Mouse (Mus musculus): ENCODE data around the gene Abhd6. TPM values are rescaled to one million over a fixed set of nuclear protein-coding genes. Genes with fewer than 3 reads are reported as not detected.

The Abhd6 gene
- 15.6 and 16.5 TPM in 2 replicates for polyA plus RNA-seq (2014; fragmentation: Nextera tagmentation; extraction: Ambion mirVana)

DNA sequence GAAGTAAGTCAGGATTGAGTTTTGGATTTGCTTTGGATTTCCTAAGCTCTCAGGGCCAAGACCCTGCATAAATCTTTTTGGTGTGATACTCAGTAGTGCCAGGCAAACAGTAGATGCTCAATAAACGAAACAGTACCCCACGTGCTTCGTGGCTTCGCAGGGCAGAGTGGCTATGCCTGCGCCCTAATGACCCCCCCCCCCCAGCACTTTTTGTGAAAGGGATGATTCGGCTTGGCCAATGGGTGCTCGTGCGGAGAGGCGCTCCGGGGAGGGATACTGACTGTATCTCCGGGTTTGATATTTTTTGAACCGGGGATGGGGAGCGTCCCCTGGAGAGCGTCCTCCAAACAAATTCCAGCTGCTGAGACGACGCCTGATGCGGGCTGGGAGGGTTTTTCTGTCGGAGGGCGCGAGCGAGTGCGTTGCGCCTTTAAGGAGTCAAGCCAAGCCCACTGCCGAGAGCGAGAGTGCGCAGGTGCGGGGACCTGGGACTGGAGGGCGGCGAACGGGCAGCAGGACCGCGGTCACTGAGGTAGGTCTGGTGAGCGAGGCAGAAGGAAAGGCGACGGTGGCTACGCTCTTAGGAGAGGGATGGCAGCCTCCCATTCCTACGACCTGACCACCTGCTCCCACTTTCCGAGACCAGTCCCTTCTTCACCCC, at the start of gene Abhd6:
Gene Abhd6 (plus strand): TSS at position 471 of the 661 bp plus-strand sequence.
- DNase-seq (ENCODE audit: low spot score, missing footprints) (no peak), ATAC-seq (ENCODE audit: low FRiP score) (peak; percentile 90)
- H3K4me3 ChIP-seq (ENCODE audit: low read depth, low read length): peak within 1 kb of the TSS; percentile 54
- WGBS: 2% methylated on average over 38 of the region's 38 CpGs
- H3K4me1 ChIP-seq (ENCODE audit: control insufficient read depth, insufficient read depth, low read length): peaks cover 9% of the 10 kb centered on the region; the same call in 1 of the 2 replicates
- no peaks in the 10 kb centered on the region for H3K9me3 ChIP-seq (ENCODE audit: control insufficient read depth, low read length)
- H3K27me3 ChIP-seq (ENCODE audit: control insufficient read depth, insufficient read depth, low read length): peaks cover 20% of the 10 kb centered on the region
- peak within 1 kb of the TSS; percentile 51 for H3K9ac ChIP-seq (ENCODE audit: low read length)
- peak within 1 kb of the TSS; percentile 65 for H3K4me2 ChIP-seq
- H3K36me3 ChIP-seq (ENCODE audit: control insufficient read depth, insufficient read depth, low read length): no peaks in the 10 kb centered on the region
- no peak within 1 kb of the TSS for H3K27ac ChIP-seq (ENCODE audit: low read depth, low read length)

DNA sequence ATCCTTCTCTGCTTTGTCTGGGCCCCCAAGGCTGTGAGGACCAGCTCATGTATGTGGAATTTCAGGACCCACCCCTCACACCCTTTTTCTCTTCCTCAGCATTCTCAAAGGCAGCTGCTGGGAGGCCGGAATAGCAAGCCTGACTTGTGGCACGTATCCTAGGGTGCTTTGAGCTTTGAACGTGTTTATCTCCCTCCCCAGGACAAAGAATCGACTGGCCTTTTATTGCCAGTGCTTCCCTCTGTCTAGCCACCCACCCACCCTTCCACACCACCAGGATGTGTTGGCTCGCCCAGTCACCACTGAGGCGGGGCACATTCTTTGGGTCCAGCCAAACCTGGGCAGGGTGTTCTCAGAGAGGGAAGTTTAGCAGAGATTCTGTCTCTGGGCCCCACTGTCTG, 48.6 kb upstream of the Abhd6 start:
- no peak for DNase-seq (ENCODE audit: low spot score, missing footprints)
- no peak overlapping the region for H3K4me3 ChIP-seq (ENCODE audit: low read depth, low read length)
- 30% methylated on average over 6 of the region's 6 CpGs for WGBS
- H3K9me3 ChIP-seq (ENCODE audit: control insufficient read depth, low read length): no peaks in the 10 kb centered on the region
- no peaks in the 10 kb centered on the region for H3K4me1 ChIP-seq (ENCODE audit: control insufficient read depth, insufficient read depth, low read length)
- ATAC-seq (ENCODE audit: low FRiP score): no peak
- H3K9ac ChIP-seq (ENCODE audit: low read length): no peak overlapping the region
- no peaks in the 10 kb centered on the region for H3K36me3 ChIP-seq (ENCODE audit: control insufficient read depth, insufficient read depth, low read length)
- H3K27me3 ChIP-seq (ENCODE audit: control insufficient read depth, insufficient read depth, low read length): no peaks in the 10 kb centered on the region
- H3K27ac ChIP-seq (ENCODE audit: low read depth, low read length): no peak overlapping the region
- no peak overlapping the region for H3K4me2 ChIP-seq

DNA sequence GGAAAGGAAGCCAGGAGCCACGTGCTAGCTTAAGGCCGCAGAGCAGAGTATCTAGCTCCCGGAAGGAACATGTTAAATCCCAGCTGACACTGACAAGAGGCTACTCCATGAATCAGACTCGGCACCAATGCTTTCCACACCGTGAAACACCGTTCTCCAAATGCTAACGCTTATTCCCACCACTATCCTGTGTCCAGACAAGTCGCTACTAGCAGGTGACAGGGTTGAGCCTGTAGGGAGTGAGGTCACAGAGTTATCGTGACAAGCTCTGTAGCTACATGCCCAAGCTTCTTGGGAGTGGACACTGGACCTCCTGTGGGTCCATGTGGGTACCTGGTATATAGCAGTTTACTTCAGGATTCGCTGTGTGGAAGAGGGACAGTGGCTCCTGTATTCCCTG, 46.3 kb upstream of the Abhd6 start:
- Histone ChIP-seq H3K27me3 (ENCODE audit: control insufficient read depth, insufficient read depth, low read length) (no peaks in the 10 kb centered on the region), H3K9ac (ENCODE audit: low read length) (no peak overlapping the region), H3K4me3 (ENCODE audit: low read depth, low read length) (no peak overlapping the region), H3K4me2 (no peak overlapping the region), H3K9me3 (ENCODE audit: control insufficient read depth, low read length) (no peaks in the 10 kb centered on the region), H3K27ac (ENCODE audit: low read depth, low read length) (no peak overlapping the region), H3K4me1 (ENCODE audit: control insufficient read depth, insufficient read depth, low read length) (no peaks in the 10 kb centered on the region), H3K36me3 (ENCODE audit: control insufficient read depth, insufficient read depth, low read length) (no peaks in the 10 kb centered on the region)
- WGBS: 89% methylated on average over 10 of the region's 10 CpGs
- ATAC-seq (ENCODE audit: low FRiP score) (no peak), DNase-seq (ENCODE audit: low spot score, missing footprints) (no peak)

DNA sequence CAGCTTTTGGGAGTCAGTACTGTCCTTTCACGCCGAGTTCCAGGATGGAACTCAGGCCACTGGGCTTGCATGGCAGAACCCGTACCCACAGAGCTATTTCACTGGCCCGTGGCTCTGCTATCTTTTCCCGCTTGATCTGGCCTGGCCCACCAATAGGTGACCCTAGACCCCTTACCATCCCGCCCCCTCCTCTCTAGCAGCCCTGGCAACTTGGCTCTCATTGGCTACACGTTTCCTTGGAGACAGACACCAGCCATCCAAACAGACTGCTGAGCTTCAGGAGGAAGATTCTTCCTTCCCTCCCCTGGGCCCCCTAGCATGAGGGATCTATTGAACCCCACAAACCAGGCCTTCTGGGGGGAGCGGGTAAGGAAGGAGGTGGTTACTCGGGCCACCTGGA, 45.7 kb upstream of the Abhd6 start, which contains the start of gene Gm45521:
Gene Gm45521 (plus strand): TSS at position 240 of the 400 bp plus-strand sequence.
- 45% methylated on average over 9 of the region's 9 CpGs for WGBS
- Histone ChIP-seq H3K4me2 (no peak within 1 kb of the TSS), H3K27me3 (ENCODE audit: control insufficient read depth, insufficient read depth, low read length) (no peaks in the 10 kb centered on the region), H3K4me3 (ENCODE audit: low read depth, low read length) (no peak within 1 kb of the TSS), H3K9ac (ENCODE audit: low read length) (no peak within 1 kb of the TSS), H3K4me1 (ENCODE audit: control insufficient read depth, insufficient read depth, low read length) (no peaks in the 10 kb centered on the region), H3K27ac (ENCODE audit: low read depth, low read length) (no peak within 1 kb of the TSS), H3K36me3 (ENCODE audit: control insufficient read depth, insufficient read depth, low read length) (no peaks in the 10 kb centered on the region), H3K9me3 (ENCODE audit: control insufficient read depth, low read length) (no peaks in the 10 kb centered on the region)
- ATAC-seq (ENCODE audit: low FRiP score) (peak; percentile 77), DNase-seq (ENCODE audit: low spot score, missing footprints) (no peak)

DNA sequence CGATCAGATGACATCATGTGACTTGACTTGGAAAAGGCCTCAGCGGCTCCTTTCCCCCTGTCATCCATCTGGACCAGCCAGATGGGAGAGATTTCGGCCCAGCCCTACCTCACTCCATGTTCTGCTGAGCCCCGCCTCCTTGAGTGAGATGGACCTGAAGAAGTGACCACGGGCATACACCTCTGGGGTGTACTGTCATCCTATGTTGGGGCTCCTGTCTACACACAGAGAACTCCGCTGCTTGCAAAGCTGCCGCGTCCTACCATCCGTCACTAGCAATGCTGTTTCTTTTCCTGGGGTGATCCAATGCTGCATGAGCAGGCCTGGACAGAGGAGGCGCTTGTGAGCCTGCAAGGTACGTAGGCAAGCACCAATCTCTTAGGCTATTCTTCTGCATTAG, 42.1 kb upstream of the Abhd6 start:
- DNase-seq (ENCODE audit: low spot score, missing footprints): no peak
- H3K4me1 ChIP-seq (ENCODE audit: control insufficient read depth, insufficient read depth, low read length): no peaks in the 10 kb centered on the region
- H3K4me2 ChIP-seq: no peak overlapping the region
- H3K9me3 ChIP-seq (ENCODE audit: control insufficient read depth, low read length): no peaks in the 10 kb centered on the region
- no peaks in the 10 kb centered on the region for H3K36me3 ChIP-seq (ENCODE audit: control insufficient read depth, insufficient read depth, low read length)
- peak; percentile 28; the same call in 1 of the 2 replicates for ATAC-seq (ENCODE audit: low FRiP score)
- WGBS: 52% methylated on average over 11 of the region's 11 CpGs
- no peak overlapping the region for H3K4me3 ChIP-seq (ENCODE audit: low read depth, low read length)
- H3K27me3 ChIP-seq (ENCODE audit: control insufficient read depth, insufficient read depth, low read length): no peaks in the 10 kb centered on the region
- no peak overlapping the region for H3K27ac ChIP-seq (ENCODE audit: low read depth, low read length)
- H3K9ac ChIP-seq (ENCODE audit: low read length): no peak overlapping the region

DNA sequence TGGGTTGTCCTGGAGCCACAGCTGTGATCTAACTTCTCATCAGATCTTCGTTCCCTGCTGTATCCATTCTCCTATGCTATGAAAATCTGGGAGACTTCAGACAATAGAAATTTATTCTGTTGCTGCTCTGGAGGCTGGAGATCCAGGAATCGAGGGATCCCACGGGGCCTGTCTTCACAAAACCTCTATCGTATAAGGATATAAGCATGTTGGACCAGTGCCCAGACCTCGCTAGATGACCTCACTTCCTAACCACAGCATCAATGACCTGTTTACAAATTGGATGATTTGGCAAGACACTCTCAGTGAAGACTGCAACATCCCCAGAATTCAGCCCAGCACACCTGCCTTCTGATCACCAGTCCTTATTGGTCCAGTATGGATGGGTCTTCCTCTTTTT, 41.0 kb upstream of the Abhd6 start:
- H3K27ac ChIP-seq (ENCODE audit: low read depth, low read length): no peak overlapping the region
- H3K4me3 ChIP-seq (ENCODE audit: low read depth, low read length): no peak overlapping the region
- no peak for ATAC-seq (ENCODE audit: low FRiP score)
- WGBS: 84% methylated on average over 5 of the region's 5 CpGs
- H3K9me3 ChIP-seq (ENCODE audit: control insufficient read depth, low read length): no peaks in the 10 kb centered on the region
- no peaks in the 10 kb centered on the region for H3K36me3 ChIP-seq (ENCODE audit: control insufficient read depth, insufficient read depth, low read length)
- H3K9ac ChIP-seq (ENCODE audit: low read length): no peak overlapping the region
- H3K4me1 ChIP-seq (ENCODE audit: control insufficient read depth, insufficient read depth, low read length): no peaks in the 10 kb centered on the region
- no peak for DNase-seq (ENCODE audit: low spot score, missing footprints)
- H3K4me2 ChIP-seq: no peak overlapping the region
- H3K27me3 ChIP-seq (ENCODE audit: control insufficient read depth, insufficient read depth, low read length): no peaks in the 10 kb centered on the region

DNA sequence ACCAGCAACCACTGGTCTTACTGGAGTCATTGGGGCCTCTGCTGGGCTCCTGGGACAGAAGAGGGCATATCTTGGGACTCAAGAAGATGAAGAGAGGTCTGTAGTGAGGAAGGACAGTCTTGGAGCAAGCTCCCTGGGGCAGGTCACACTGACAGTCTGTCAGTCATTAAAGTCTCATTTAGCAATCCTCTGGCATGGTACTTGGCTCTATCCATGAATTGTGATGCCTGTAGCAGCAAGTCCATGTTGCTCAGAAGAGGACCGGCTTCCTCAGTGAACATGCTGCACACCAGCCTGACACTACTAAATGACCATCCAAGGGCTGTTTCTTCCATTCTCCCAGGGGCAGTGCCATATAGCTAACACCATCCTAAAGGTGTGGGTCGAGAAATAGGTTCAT, 40.1 kb upstream of the Abhd6 start:
- no peaks in the 10 kb centered on the region for H3K4me1 ChIP-seq (ENCODE audit: control insufficient read depth, insufficient read depth, low read length)
- H3K9ac ChIP-seq (ENCODE audit: low read length): no peak overlapping the region
- ATAC-seq (ENCODE audit: low FRiP score) (no peak), DNase-seq (ENCODE audit: low spot score, missing footprints) (no peak)
- WGBS: 84% methylated on average over 2 of the region's 2 CpGs
- H3K27ac ChIP-seq (ENCODE audit: low read depth, low read length): no peak overlapping the region
- H3K4me3 ChIP-seq (ENCODE audit: low read depth, low read length): no peak overlapping the region
- no peaks in the 10 kb centered on the region for H3K27me3 ChIP-seq (ENCODE audit: control insufficient read depth, insufficient read depth, low read length)
- no peaks in the 10 kb centered on the region for H3K36me3 ChIP-seq (ENCODE audit: control insufficient read depth, insufficient read depth, low read length)
- no peaks in the 10 kb centered on the region for H3K9me3 ChIP-seq (ENCODE audit: control insufficient read depth, low read length)
- H3K4me2 ChIP-seq: no peak overlapping the region

DNA sequence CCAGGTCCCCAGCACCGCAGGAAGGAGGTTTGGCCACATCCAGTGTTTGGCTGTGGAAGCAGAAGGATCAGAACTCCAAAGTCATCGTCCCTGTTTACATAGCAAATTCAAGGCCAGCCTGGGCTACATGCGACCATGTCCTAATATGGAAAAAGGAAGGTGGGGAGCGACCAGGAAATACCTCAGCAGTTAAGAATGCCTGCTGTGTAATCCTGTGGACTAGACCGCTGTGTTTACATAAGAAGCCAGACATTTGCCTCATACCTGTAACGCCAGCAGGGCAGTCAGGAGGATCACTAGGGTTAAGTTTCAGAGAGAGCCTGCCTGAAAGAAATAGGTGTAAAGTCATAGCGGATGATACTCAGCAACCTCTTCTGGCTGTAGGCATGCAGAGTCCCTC, 39.5 kb upstream of the Abhd6 start:
- no peak for DNase-seq (ENCODE audit: low spot score, missing footprints)
- Histone ChIP-seq H3K9ac (ENCODE audit: low read length) (no peak overlapping the region), H3K27me3 (ENCODE audit: control insufficient read depth, insufficient read depth, low read length) (no peaks in the 10 kb centered on the region), H3K4me1 (ENCODE audit: control insufficient read depth, insufficient read depth, low read length) (no peaks in the 10 kb centered on the region), H3K4me3 (ENCODE audit: low read depth, low read length) (no peak overlapping the region), H3K27ac (ENCODE audit: low read depth, low read length) (no peak overlapping the region), H3K4me2 (no peak overlapping the region), H3K36me3 (ENCODE audit: control insufficient read depth, insufficient read depth, low read length) (no peaks in the 10 kb centered on the region), H3K9me3 (ENCODE audit: control insufficient read depth, low read length) (no peaks in the 10 kb centered on the region)
- 64% methylated on average over 7 of the region's 7 CpGs for whole genome bisulfite sequencing
- ATAC-seq (ENCODE audit: low FRiP score): no peak

DNA sequence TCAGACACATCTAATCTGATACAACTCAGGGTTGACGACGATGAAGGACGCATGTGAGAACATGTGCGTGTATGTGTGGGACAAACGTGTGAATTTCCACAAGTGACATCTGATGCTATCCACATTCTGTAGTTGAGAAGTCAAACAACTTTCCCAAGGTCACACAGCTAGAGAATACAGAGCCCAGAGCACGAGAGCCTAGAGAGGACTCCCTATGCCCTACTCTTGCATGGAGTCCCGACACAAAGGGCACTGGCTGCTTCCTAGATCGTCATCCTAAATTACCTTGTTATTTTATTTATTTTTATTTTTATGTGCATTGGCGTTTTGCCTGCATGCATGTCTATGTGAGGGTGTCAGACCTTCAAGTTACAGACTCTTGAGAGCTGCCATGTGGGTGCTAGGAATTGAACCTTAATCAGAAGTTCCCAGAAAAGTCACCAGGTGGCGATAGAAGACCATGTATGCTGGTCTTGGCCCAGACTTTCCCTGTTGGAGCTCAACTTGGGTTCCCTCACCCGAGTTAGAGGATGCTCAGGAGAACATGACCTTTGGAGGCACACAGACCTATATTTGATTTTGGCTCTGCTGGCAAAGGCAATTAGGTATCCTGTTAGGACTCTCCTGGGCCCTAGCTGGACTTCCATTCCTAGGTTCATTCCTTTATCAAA, 38.3 kb upstream of the Abhd6 start:
- Histone ChIP-seq H3K27me3 (ENCODE audit: control insufficient read depth, insufficient read depth, low read length) (no peaks in the 10 kb centered on the region), H3K4me3 (ENCODE audit: low read depth, low read length) (no peak overlapping the region), H3K9me3 (ENCODE audit: control insufficient read depth, low read length) (no peaks in the 10 kb centered on the region), H3K4me1 (ENCODE audit: control insufficient read depth, insufficient read depth, low read length) (no peaks in the 10 kb centered on the region), H3K27ac (ENCODE audit: low read depth, low read length) (no peak overlapping the region), H3K9ac (ENCODE audit: low read length) (no peak overlapping the region), H3K36me3 (ENCODE audit: control insufficient read depth, insufficient read depth, low read length) (no peaks in the 10 kb centered on the region), H3K4me2 (no peak overlapping the region)
- peak; percentile 64 for ATAC-seq (ENCODE audit: low FRiP score)
- WGBS: 55% methylated on average over 11 of the region's 11 CpGs
- peak; percentile 98 for DNase-seq (ENCODE audit: low spot score, missing footprints)

Data from midbrain, embryonic 11.5 days (tissue).